Mouse (Mus musculus) heart, embryonic 11.5 days (tissue): ENCODE measurements around the gene Usp40. TPM values are rescaled to one million over a fixed set of nuclear protein-coding genes. Genes with fewer than 3 reads are reported as not detected.

Experiments used
- ATAC-seq: fragments of 200-750 bp; cut with Nextera tagmentation; replicated peaks from 2 replicates; pipeline ENCODE4 v1.8.0; 2017; ENCODE audit warnings: moderate library complexity; ENCODE audit not compliant: insufficient number of reproducible peaks, low FRiP score, low TSS enrichment
- H3K27ac ChIP-seq: fragments of 300-500 bp; sonication (generic); 2 replicates; pipeline ENCODE4 v1.5.1; 2014; ENCODE audit warnings: mild to moderate bottlenecking, low read depth, low read length
- H3K27me3 ChIP-seq: fragments of 300-500 bp; sonication (generic); 2 replicates; pipeline ENCODE4 v1.6.1; 2014; ENCODE audit warnings: mild to moderate bottlenecking, low read length, mixed read lengths; ENCODE audit not compliant: control insufficient read depth, insufficient read depth
- H3K36me3 ChIP-seq: fragments of 300-500 bp; sonication (generic); 2 replicates; pipeline ENCODE4 v1.6.1; 2014; ENCODE audit warnings: mild to moderate bottlenecking, low read length, moderate library complexity, mixed read lengths; ENCODE audit not compliant: control insufficient read depth, insufficient read depth
- H3K4me1 ChIP-seq: fragments of 300-500 bp; sonication (generic); 2 replicates; pipeline ENCODE4 v1.6.1; 2014; ENCODE audit warnings: low read length; ENCODE audit not compliant: control insufficient read depth, insufficient read depth
- H3K4me2 ChIP-seq: fragments of 300-500 bp; sonication (generic); 2 replicates; pipeline ENCODE4 v1.6.1; 2014; ENCODE audit warnings: mild to moderate bottlenecking, moderate library complexity
- H3K4me3 ChIP-seq: fragments of 300-500 bp; sonication (generic); 2 replicates; pipeline ENCODE4 v1.5.1; 2014; ENCODE audit warnings: low read depth, low read length
- H3K9ac ChIP-seq: fragments of 300-500 bp; sonication (generic); 2 replicates; pipeline ENCODE4 v1.6.1; 2014; ENCODE audit warnings: mild to moderate bottlenecking, low read depth, low read length, moderate library complexity
- H3K9me3 ChIP-seq: fragments of 300-500 bp; sonication (generic); replicated peaks from 2 replicates; pipeline ENCODE4 v1.6.1; 2016; ENCODE audit warnings: low read length; ENCODE audit not compliant: control insufficient read depth
- WGBS: fragments of 180-500 bp; shearing (Covaris S2); extraction: QIAGEN DNeasy Blood & Tissue Kit; methylation state at CpG from one replicate; pipeline ENCODE4 v1.1.7; 2014; ENCODE audit not compliant: insufficient replicate concordance; 5-methylcytosine and 5-hydroxymethylcytosine counted together
- polyA plus RNA-seq: library from polyadenylated mRNA; unstranded; fragments of >200 nt; fragmentation: Nextera tagmentation; extraction: Ambion mirVana; gene quantifications from 2 replicates; pipeline ENCODE4 v1.2.1, GENCODE M21; 2014

Gene Usp40
- polyA plus RNA-seq, 1 experiment from 2014 or later = 28.8 TPM

GRCm38 (mm10) chr1:87935546-87935945 is 72.8 kb downstream of the Usp40 start:
- Histone ChIP-seq H3K9me3 (no peaks in the 10 kb centered on the region), H3K9ac (no peak overlapping the region), H3K4me1 (no peaks in the 10 kb centered on the region), H3K36me3 (peaks cover 29% of the 10 kb centered on the region), H3K27ac (no peak overlapping the region), H3K27me3 (no peaks in the 10 kb centered on the region), H3K4me3 (no peak overlapping the region), H3K4me2 (no peak overlapping the region)
- 88% methylated on average over 2 of the region's 2 CpGs for WGBS
- ATAC-seq = no peak

- Histone ChIP-seq H3K4me2 (no peak overlapping the region), H3K4me1 (no peaks in the 10 kb centered on the region), H3K27me3 (no peaks in the 10 kb centered on the region), H3K4me3 (no peak overlapping the region), H3K36me3 (peaks cover 29% of the 10 kb centered on the region), H3K9me3 (no peaks in the 10 kb centered on the region), H3K9ac (no peak overlapping the region), H3K27ac (no peak overlapping the region)
- 85% methylated on average over 9 of the region's 9 CpGs for WGBS
- no peak for ATAC-seq
Measured at GRCm38 (mm10) chr1:87935095-87935494, 73.3 kb downstream of the Usp40 start.

- Histone ChIP-seq H3K36me3 (peaks cover 18% of the 10 kb centered on the region), H3K4me3 (no peak overlapping the region), H3K27me3 (no peaks in the 10 kb centered on the region), H3K9ac (no peak overlapping the region), H3K9me3 (no peaks in the 10 kb centered on the region), H3K4me1 (no peaks in the 10 kb centered on the region), H3K4me2 (no peak overlapping the region), H3K27ac (no peak overlapping the region)
- WGBS = 75% methylated on average over 5 of the region's 5 CpGs
- no peak for ATAC-seq
Measured at GRCm38 (mm10) chr1:87933051-87933450, 75.3 kb downstream of the Usp40 start.

DNA sequence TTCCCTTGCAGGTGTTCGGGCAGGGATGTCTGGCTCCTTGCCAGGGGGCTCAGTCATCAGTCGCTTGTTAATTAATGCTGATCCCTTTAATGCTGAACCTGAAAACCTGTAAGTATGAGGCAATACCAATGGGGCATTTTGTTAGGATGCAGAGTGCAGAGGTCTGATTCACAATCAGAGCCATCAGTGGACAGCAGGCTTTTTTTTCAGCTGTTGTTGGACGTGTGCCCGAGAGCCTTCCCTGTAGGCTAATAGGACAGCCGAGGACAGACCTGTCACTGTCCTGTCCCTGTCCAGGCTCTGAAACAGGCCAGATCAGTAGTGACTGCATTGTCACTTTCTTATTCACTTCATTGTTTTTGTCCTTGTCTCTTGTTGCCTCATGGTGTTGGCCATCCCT is 78.6 kb downstream of the Usp40 start:
- no peak overlapping the region for H3K4me3 ChIP-seq
- peaks cover 20% of the 10 kb centered on the region for H3K36me3 ChIP-seq
- no peak overlapping the region for H3K9ac ChIP-seq
- no peak overlapping the region for H3K27ac ChIP-seq
- no peaks in the 10 kb centered on the region for H3K4me1 ChIP-seq
- H3K4me2 ChIP-seq = no peak overlapping the region
- no peaks in the 10 kb centered on the region for H3K9me3 ChIP-seq
- no peaks in the 10 kb centered on the region for H3K27me3 ChIP-seq
- ATAC-seq = no peak
- 66% methylated on average over 5 of the region's 5 CpGs for WGBS

GRCm38 (mm10) chr1:87924888-87925287 is 83.5 kb downstream of the Usp40 start:
- H3K4me2 ChIP-seq = no peak overlapping the region
- H3K27ac ChIP-seq = no peak overlapping the region
- ATAC-seq = no peak
- H3K36me3 ChIP-seq = peaks cover 13% of the 10 kb centered on the region
- WGBS = 84% methylated on average over 4 of the region's 4 CpGs
- no peak overlapping the region for H3K4me3 ChIP-seq
- H3K4me1 ChIP-seq = no peaks in the 10 kb centered on the region
- no peaks in the 10 kb centered on the region for H3K27me3 ChIP-seq
- H3K9me3 ChIP-seq = no peaks in the 10 kb centered on the region
- no peak overlapping the region for H3K9ac ChIP-seq

DNA sequence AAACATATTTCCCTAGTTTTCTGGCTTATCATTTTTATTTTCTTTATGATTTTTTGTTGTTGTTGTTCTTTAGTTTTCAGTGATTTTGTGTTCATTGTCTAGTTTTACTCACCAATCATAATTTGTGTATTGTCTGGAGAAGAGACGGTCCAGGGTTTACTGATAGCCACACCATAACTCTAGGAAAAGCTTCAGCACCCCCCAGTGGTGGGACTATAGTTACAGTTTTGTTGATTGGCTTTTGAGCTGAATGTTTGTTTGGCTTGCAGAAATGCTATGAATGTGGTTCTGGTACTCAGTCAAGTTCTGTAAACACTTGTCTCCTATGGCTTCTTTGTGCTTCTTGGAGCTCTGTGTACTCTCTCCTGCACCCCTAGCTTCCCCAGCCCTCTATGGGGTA is 85.7 kb downstream of the Usp40 start:
- Histone ChIP-seq H3K9ac (no peak overlapping the region), H3K9me3 (no peaks in the 10 kb centered on the region), H3K27ac (no peak overlapping the region), H3K36me3 (peaks cover 22% of the 10 kb centered on the region), H3K4me1 (no peaks in the 10 kb centered on the region), H3K4me2 (no peak overlapping the region), H3K27me3 (no peaks in the 10 kb centered on the region), H3K4me3 (no peak overlapping the region)
- no peak for ATAC-seq
- 56% methylated on average over 1 of the region's 1 CpGs for WGBS

- Histone ChIP-seq H3K9ac (no peak overlapping the region), H3K36me3 (peaks cover 12% of the 10 kb centered on the region; the same call in 1 of the 2 replicates), H3K4me1 (no peaks in the 10 kb centered on the region), H3K4me3 (no peak overlapping the region), H3K9me3 (no peaks in the 10 kb centered on the region), H3K4me2 (no peak overlapping the region), H3K27ac (no peak overlapping the region), H3K27me3 (no peaks in the 10 kb centered on the region)
- WGBS = 66% methylated on average over 3 of the region's 3 CpGs
- ATAC-seq = no peak
Measured at GRCm38 (mm10) chr1:87920056-87920614, 88.2 kb downstream of the Usp40 start.

- no peaks in the 10 kb centered on the region; the same call in 1 of the 2 replicates for H3K4me1 ChIP-seq
- 95% methylated on average over 2 of the region's 2 CpGs for whole genome bisulfite sequencing
- no peak for ATAC-seq
Measured at GRCm38 (mm10) chr1:87918061-87918460, 90.3 kb downstream of the Usp40 start.

DNA sequence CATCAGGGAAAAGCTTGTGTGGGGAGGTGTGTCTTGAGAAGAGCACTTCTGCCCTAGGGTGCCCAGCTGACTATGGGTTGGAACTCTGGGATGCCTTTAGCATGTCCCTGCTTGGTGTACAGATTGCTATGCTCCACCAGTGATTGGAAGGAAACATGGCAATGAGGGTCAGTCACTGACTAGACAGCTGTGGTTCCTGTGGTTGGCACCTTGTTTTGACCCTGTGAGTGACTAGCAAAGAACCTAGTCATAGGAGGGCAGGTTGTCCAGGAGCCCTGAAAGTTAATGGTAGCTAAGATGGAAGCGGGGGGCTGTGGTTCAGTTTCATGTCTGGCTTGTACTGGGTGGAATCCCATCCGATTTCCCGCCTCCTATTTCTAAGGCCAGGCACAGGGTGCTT is 91.0 kb downstream of the Usp40 start:
- Histone ChIP-seq H3K9ac (no peak overlapping the region), H3K4me3 (no peak overlapping the region), H3K4me2 (no peak overlapping the region), H3K9me3 (no peaks in the 10 kb centered on the region), H3K36me3 (peaks cover 9% of the 10 kb centered on the region; the same call in 1 of the 2 replicates), H3K27me3 (no peaks in the 10 kb centered on the region), H3K4me1 (no peaks in the 10 kb centered on the region; the same call in 1 of the 2 replicates), H3K27ac (no peak overlapping the region)
- WGBS = 88% methylated on average over 3 of the region's 3 CpGs
- ATAC-seq = no peak

More at GRCm38 (mm10) chr1:87918061-87918460, 90.3 kb downstream of the Usp40 start:
- no peaks in the 10 kb centered on the region for H3K27me3 ChIP-seq
- H3K9me3 ChIP-seq = no peaks in the 10 kb centered on the region
- no peak overlapping the region for H3K9ac ChIP-seq
- no peak overlapping the region for H3K4me3 ChIP-seq
- no peak overlapping the region for H3K27ac ChIP-seq
- H3K36me3 ChIP-seq = peaks cover 9% of the 10 kb centered on the region; the same call in 1 of the 2 replicates
- H3K4me2 ChIP-seq = no peak overlapping the region
